Mouse (Mus musculus) cerebellum, adult 9-11 months (tissue): ENCODE results near the gene Ppp1r12c.

Experiments used
- DNase-seq: peaks from one replicate; pipeline ENCODE4 v3.0.0; 2022

Ppp1r12c gene

DNA sequence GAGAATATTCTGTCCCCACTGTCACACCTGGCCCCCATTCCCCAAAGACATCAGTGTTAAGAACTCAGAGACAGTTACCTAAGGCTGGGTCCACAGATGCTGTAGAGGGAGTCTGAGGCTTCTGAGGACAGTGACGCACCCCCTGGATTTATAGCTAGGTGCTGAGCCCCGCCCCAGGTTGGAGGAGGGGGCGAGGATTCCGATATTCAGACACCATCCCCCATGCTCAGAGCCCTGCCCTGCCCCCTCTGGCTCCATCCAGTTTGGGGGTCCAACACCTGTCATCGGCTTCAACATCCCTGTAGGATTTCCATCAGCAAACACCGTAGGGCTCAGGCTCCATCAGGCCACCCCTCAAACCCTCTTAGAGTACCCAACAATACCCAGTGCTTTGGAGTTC is 14.4 kb upstream of the Ppp1r12c start:
- DNase-seq, result no peak

DNA sequence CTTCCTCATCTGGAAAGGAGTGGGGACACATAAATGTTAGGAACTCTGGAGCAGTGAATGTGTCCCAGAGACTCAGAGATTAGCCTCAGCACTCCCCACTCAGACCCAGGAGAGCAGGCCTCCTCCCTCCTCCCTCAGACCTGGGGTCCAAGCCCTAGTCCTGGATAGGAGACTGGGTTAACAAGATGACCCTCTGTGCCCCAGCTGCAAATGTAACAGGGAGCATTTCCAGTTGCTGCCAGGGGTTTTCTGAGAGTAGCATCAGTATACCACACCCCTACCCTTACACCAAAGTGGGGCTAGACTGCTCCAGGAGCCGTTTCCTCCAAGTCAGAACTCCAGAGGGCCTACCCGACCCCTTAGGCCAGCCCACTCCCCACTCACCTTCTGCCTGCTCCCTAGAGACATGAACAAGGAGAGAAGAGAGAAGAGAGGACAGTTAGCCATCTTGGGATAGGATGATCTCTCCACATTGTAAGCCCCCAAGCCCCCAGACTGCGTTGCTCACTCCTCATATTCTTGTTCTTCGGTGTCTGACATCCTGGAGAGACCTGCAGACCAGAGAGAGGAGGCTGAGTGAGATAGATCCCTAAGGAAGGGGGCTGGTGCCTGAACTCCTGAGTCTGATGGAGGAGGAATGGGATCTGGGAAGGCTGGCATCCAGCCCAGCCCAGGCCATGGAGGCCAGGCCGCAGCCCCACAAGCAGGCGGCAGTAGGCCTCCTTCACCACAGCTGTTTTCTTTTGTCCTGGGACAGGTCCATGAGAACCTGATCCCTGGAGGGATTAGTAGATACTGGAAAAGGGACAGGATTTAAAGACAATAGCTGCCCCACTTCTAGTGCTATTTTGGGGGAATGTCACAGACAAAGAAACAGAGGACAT is 12.6 kb upstream of the Ppp1r12c start:
- DNase-seq, result no peak

- no peak for DNase-seq
Measured at GRCm38 (mm10) chr7:4513236-4513635, 11.8 kb upstream of the Ppp1r12c start.

DNA sequence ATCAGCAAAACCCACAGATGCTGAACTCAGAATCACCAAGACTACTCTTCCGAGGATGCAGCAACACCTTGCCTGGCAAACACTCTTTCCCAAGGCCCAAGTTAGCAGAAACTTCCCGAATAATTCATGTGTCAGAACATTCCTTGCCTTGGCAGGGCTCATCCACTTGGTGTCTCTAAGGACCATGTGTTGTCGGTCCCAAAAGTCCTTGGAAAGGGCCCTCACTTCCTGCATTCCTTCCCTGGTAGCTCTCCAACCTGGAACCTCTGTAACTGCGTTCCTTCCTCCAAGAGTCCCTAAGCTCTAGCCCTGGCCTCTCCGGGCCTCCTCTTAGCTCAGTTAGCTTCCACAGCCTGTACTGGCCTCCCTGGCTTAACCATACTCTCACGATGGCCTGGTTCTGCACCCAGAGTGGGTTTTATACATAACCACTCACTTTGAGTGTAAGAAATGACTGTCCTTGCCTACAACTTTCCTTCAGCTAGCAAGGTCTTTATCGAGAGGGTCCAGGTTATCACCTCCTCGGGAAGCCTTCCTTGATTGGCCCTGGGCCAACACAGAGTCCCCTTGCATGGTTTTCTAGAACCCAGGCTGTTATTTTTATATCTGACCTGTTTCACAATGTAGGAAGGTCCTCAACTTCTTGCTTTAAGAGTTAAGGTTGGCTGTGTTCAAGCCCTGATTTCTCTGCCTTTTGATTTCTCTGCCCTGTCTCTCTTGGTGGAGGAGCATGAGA is 10.2 kb upstream of the Ppp1r12c start:
- no peak for DNase-seq

DNA sequence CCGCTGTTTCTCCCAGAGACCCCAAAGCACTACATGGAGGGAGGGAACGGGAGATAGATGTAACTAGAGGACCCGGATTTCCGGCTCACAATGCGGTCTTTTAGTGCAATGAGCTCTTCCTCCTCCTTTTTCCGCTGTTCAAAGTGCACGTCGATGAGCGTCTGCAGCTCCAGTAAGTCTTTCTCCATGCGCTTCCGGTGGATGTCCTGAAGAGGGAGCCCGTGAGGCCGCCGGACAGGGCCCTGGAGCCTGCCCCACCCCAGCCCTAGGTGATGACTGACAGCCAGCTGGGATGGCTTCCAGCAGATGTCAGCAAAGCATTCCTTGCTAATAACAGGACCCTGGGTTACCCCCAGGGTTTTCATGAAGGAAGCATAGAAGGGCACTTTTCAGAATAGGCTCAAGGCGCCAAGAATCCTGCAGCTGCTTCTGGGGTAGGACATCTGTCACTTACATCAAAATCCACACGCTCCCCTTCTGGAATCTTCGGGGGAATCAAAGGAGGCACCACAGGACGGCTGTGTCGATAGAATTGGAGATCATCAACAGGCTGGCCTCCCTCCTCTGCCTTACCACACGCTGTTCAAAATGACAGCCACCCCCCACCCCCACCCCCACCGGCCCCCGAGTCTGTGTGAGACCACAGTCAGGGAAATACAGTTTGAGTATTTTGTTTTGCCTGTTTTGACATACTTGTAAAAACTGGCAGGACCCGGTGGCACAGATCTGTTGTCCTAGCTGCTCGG is 8.6 kb upstream of the Ppp1r12c start:
- DNase-seq, result peak; percentile 1

- DNase-seq, result no peak
Measured at GRCm38 (mm10) chr7:4508739-4509116, 7.2 kb upstream of the Ppp1r12c start.

- no peak for DNase-seq
Measured at GRCm38 (mm10) chr7:4508062-4508738, 6.7 kb upstream of the Ppp1r12c start.

GRCm38 (mm10) chr7:4507220-4507619 is 5.7 kb upstream of the Ppp1r12c start:
- no peak for DNase-seq

DNA sequence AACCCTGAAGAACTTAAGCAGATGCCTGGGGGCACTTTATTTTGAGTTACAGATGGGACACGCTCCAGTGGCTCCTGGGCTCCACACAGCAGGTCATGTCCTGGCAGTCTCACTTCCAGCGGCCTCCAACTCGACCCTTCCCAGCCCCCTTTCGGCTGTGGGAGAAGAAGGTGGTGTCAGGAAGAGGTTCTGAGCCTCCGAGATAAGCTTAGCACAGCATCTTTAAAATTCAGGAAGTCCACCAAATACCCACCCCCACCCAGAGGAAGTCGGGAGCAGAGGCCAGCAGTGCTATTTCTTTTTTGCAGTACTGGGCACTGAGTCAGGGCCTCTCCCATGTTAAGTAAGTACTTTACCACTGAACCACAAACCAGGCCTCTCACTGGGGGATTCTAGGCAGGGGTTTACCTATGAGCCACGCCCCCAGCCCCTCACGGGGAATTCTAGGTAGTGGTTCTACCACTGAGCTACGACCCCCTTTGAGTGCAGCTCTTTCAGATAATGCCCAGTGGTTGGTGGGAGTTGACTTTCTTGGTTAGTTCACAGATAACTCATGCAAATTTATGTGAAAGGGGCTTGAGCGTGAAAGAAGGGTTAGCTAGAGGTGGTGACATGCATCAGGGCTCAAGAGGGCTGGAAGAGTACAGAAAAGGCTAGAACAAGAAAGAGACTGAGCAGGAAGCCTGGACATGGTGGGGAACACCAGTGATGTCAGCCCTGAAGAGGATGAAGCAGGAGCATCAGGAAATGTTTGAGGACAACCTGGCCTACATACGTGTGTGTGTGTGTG is 3.4 kb upstream of the Ppp1r12c start:
- peak; percentile 44 for DNase-seq

GRCm38 (mm10) chr7:4503858-4504257 is 2.4 kb upstream of the Ppp1r12c start:
- DNase-seq, result no peak

- DNase-seq, result peak; percentile 52
Measured at GRCm38 (mm10) chr7:4503100-4503499, 1.6 kb upstream of the Ppp1r12c start.

DNA sequence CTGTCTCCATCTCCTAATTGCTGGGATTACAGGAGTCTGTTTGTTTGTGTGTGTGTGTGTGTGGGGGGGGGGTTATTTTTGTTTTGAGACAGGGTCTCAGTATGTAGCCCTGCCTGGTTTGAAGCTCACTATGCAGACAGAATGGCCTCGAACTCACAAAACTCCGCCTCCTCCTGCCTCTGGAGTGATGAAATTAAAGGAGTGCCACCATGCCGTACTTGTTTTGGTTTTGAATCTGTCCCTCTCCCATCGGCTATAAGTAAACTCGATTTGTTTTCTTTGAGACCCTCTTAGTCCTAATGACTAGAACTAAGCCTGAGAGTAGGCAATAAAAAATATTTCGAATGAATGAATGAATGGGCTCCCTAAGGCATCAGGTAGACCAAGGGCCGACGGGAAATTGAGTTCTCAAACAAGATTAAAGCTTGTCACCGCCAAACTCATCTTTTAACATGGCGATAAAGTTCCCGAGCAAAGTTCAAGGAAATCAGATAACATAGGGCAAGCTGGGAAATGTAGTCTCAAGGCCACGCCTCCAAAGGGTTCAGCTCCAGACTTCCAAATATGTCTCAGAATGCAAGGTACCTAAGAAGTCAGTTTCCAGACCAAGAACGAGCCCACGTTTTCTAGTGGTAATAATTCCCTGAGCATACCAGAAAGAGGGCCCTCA is 1.1 kb upstream of the Ppp1r12c start:
- DNase-seq, result peak; percentile 79

DNA sequence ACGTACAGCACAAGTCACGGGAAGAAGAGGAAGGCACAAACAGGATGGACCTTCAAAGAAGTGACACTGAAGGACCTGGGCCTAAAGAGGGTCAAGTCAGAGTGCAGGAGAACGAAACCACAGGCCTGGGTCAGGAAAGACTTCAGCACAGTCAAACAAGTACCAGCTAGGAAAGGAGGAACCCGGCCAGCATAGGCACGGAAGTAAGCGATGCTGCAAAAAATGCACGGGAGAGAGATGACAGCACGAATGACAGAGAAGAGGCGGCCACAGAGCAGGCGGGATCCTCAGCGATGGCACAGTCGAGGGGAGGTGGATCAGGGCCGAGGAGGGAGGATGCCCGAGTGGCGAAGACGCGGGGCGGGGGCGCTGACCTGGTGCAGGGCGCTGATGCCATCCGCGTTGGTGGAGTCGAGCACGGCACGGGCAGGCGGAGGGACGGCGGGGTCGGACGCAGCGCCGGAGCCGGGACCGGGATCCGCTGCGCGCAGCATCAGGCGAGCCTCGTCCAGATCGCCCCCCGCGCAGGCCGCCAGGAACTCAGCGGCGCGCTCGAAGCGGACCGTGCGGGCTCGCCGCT is 498 bp downstream of the Ppp1r12c start:
- DNase-seq, result peak; percentile 82

GRCm38 (mm10) chr7:4499034-4499433 is 2.4 kb downstream of the Ppp1r12c start:
- DNase-seq, result peak; percentile 34

DNA sequence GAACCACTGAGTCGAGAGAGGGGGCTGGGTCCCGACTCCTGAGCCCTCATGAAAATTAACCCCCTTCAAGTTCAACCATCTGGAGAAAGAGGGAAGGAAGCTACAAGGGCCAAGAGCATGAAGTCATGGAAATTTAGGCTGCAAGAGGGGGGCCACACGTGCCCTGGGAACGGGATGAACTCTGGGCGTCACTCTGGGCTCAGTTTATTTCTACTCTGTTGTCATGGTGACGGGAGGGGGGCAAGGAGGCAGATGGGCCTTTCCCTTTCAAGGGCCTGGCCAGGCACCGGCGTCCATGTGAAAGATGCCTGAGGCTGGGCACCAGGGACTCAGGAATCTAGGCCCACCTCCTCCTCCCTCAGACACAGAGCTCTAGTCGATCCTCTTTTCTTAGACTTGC is 3.2 kb downstream of the Ppp1r12c start:
- peak; percentile 58 for DNase-seq

DNA sequence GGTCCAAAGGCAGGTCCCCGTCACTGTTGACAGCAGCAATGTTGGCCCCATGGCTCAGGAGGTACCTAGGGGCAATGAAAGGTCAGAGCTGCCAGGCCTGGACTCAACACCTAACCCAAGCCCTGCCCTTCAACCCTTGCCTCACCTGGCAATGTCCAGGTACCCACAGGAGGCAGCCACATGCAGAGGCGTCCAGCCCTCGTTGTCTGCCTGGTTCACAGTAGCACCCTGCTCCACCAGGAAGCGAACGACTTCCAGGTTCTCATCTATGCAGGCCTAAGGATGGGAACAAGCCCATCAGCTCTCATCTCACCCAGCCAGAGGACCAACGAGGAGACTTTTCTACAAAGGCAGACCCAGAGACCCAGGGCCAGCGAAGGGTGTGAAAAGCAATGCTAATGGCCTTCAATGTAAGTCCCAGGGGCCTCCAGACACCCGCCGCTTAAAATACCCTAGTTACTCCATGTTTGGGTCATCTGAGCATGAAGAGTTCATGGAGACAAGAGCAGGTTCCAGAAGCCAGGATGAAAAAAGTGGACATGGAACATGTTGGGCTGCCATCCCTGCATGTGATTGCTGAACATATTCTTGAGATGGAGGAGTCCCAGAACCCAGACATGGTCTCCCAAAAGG is 4.1 kb downstream of the Ppp1r12c start:
- no peak for DNase-seq

DNA sequence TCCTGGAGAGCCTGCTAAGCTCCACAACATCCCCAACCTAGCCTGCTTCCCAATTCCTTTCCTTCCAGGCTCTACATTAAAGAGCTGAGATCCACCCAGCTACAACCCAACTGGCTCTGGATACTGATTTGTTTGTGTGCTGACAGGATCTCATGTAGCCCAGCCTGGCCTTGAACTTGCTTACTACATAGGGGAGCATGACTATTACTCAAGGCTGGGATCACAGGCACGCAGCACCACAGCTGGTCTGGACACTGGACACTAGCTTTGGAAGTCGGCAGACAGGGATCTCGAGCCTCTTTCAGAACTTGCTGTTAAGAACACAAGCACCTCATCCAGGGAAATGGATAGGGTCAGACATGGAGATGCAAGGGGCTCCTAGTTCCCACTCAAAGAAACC is 5.0 kb downstream of the Ppp1r12c start:
- no peak for DNase-seq

GRCm38 (mm10) chr7:4493991-4494390 is 7.5 kb downstream of the Ppp1r12c start:
- DNase-seq, result no peak

DNA sequence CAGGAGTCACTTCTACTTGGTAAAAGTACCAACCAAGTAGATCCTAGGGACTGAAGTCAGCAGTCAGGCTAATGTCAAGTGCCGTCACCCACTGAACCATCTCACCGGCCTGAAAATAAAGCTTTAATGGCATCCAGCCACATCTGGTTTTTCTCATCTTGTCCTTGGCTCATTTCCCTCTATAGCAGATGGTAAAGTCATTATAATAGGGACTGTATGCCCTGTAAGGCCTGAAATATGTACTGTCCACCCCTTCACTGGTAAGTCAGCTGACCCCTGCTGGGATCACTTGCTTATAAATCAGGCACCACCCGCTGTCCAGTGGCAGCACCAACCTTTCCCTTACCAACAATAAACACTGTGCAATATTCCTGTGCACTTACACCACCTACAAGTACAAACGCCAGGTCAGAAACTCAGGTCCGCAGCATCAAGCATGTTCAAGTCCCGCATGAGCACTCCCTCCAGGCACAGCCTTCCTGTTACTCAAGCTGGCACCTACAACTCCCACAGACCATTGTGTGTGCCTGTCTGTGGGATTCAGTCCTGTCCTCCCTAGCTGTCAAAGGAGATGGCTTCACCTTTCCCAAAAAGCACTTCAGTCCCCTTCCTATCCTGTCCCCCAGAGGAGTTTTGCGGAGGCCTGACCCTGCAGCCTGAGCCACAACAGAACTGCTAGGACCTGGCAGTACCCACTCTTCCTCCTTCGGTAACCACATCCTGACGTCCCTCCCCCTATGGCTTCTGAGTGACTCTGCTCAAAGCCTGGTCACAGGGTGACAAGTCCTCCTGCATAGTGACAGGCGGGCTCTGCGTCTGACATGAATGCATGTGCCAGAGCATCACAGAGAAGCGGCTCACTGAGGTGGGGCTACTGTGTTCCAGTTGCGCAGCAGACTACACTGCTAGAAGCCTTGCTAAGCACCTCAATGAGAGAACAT is 8.9 kb downstream of the Ppp1r12c start:
- DNase-seq, result peak; percentile 31
